Mouse (Mus musculus) stomach, embryonic 14.5 days (tissue): ENCODE results near the gene Cdiptos. TPM values are rescaled to one million over a fixed set of nuclear protein-coding genes. Genes with fewer than 3 reads are reported as not detected.
A peak's percentile ranks its signal among the peaks of the same experiment; 100 is the strongest.

ENCODE experiments used
- ATAC-seq: fragments of 200-750 bp; cut with Nextera tagmentation; 2 replicates; pipeline ENCODE4 v1.8.0; 2017; ENCODE audit warnings: low read depth, moderate TSS enrichment; ENCODE audit not compliant: insufficient number of reproducible peaks, insufficient read depth, low FRiP score
- H3K27ac ChIP-seq: fragments of 300-500 bp; sonication (generic); 2 replicates; pipeline ENCODE4 v1.5.1; 2014; ENCODE audit warnings: mild to moderate bottlenecking, low read length, moderate library complexity, mixed read lengths
- H3K27me3 ChIP-seq: fragments of 300-500 bp; sonication (generic); 2 replicates; pipeline ENCODE4 v1.6.1; 2014; ENCODE audit warnings: low read length, control low read depth, mixed read lengths; ENCODE audit not compliant: control insufficient read depth, insufficient read depth
- H3K36me3 ChIP-seq: fragments of 300-500 bp; sonication (generic); 2 replicates; pipeline ENCODE4 v1.6.1; 2014; ENCODE audit warnings: mild to moderate bottlenecking, control low read depth, low read length, moderate library complexity, mixed read lengths; ENCODE audit not compliant: control insufficient read depth, insufficient read depth
- H3K4me1 ChIP-seq: fragments of 300-500 bp; sonication (generic); 2 replicates; pipeline ENCODE4 v1.6.1; 2014; ENCODE audit warnings: low read length, control low read depth, mixed read lengths; ENCODE audit not compliant: control insufficient read depth, insufficient read depth
- H3K4me2 ChIP-seq: fragments of 300-500 bp; sonication (generic); replicated peaks from 2 replicates; pipeline ENCODE4 v1.6.1; 2014; ENCODE audit warnings: low read depth, low read length, control low read depth
- H3K4me3 ChIP-seq: fragments of 300-500 bp; sonication (generic); 2 replicates; pipeline ENCODE4 v1.5.1; 2014; ENCODE audit warnings: low read depth, low read length, control low read depth
- H3K9ac ChIP-seq: fragments of 300-500 bp; sonication (generic); replicated peaks from 2 replicates; pipeline ENCODE4 v1.6.1; 2014; ENCODE audit warnings: low read depth, mild to moderate bottlenecking, control low read depth, low read length, moderate library complexity, mixed read lengths
- H3K9me3 ChIP-seq: fragments of 300-500 bp; sonication (generic); 2 replicates; pipeline ENCODE4 v1.6.1; 2016; ENCODE audit warnings: low read depth, low read length, control low read depth; ENCODE audit not compliant: control insufficient read depth
- WGBS: fragments of 180-500 bp; shearing (Covaris S2); extraction: QIAGEN DNeasy Blood & Tissue Kit; methylation state at CpG from one replicate; pipeline ENCODE4 v1.1.7; 2014; 5-methylcytosine and 5-hydroxymethylcytosine counted together
- polyA plus RNA-seq: library from polyadenylated mRNA; unstranded; fragments of >200 nt; fragmentation: Nextera tagmentation; extraction: Ambion mirVana; gene quantifications from 2 replicates; pipeline ENCODE4 v1.2.1, GENCODE M21; 2014

Cdiptos gene
- polyA plus RNA-seq, 1 experiment from 2014 or later: 1.6 TPM

DNA sequence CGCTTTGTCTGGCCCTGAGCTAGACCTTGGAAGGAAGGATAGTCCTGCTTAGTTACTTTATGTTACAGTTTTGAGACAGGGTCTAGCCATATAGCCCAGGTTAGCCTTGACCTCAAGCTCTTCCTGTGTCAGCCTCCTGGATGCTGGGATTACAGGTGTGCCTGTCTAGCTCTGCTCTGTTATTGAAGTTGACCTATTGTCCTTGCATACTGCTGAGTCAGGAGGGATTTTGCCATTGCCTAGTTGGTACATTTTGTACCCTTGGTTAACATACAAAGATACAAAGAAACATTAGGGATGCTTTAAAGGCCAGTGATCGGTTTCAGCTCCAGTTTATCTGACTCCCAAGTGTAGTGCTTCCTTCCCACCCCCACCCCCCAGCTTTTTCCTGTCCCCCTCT is 43.2 kb downstream of the Cdiptos start:
- 78% methylated on average over 2 of the region's 2 CpGs for WGBS
- no peak overlapping the region for H3K4me2 ChIP-seq
- H3K36me3 ChIP-seq: peaks cover 24% of the 10 kb centered on the region; the same call in 1 of the 2 replicates
- H3K27ac ChIP-seq: no peak overlapping the region
- H3K4me1 ChIP-seq: peaks cover 3% of the 10 kb centered on the region; the same call in 1 of the 2 replicates
- H3K27me3 ChIP-seq: no peaks in the 10 kb centered on the region
- no peak overlapping the region for H3K4me3 ChIP-seq
- no peaks in the 10 kb centered on the region for H3K9me3 ChIP-seq
- ATAC-seq: no peak
- H3K9ac ChIP-seq: no peak overlapping the region

DNA sequence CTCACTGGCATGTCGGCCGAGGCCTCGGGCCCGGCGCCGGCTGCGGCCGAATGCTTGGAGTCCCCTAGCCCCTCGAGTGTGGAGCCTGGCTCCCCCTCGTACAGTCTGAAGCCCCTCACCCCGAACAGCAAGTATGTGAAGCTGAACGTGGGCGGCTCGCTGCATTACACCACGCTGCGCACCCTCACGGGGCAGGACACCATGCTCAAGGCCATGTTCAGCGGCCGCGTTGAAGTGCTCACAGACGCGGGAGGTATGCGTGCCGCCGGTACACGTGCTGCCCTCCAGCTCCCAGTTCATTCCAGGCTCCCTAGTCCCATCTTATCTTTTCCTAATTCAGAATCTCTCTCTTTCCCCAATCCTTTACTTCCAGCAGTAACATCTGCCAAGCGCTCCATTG is 46.9 kb downstream of the Cdiptos start:
- under 1% methylated on average over 27 of the region's 27 CpGs for WGBS
- H3K27ac ChIP-seq: peak overlapping the region; percentile 73
- H3K9me3 ChIP-seq: no peaks in the 10 kb centered on the region
- ATAC-seq: peak; percentile 65
- peaks cover 12% of the 10 kb centered on the region; the same call in 1 of the 2 replicates for H3K36me3 ChIP-seq
- peak overlapping the region; percentile 84 for H3K4me3 ChIP-seq
- no peaks in the 10 kb centered on the region for H3K27me3 ChIP-seq
- H3K9ac ChIP-seq: peak overlapping the region; percentile 85
- H3K4me2 ChIP-seq: peak overlapping the region; percentile 98
- H3K4me1 ChIP-seq: peaks cover 3% of the 10 kb centered on the region; the same call in 1 of the 2 replicates

- Histone ChIP-seq H3K4me3 (peak within 1 kb of the TSS; percentile 84), H3K27me3 (no peaks in the 10 kb centered on the region), H3K27ac (peak within 1 kb of the TSS; percentile 73), H3K4me1 (peaks cover 3% of the 10 kb centered on the region; the same call in 1 of the 2 replicates), H3K36me3 (peaks cover 12% of the 10 kb centered on the region; the same call in 1 of the 2 replicates), H3K9me3 (no peaks in the 10 kb centered on the region), H3K9ac (peak within 1 kb of the TSS; percentile 85), H3K4me2 (peak within 1 kb of the TSS; percentile 98)
- WGBS: 4% methylated on average over 56 of the region's 56 CpGs
- peak; percentile 96 for ATAC-seq
These were observed 47.4 kb downstream of the Cdiptos start, which contains the start of gene Kctd13 for GRCm38 (mm10) chr7:126928384-126929037. Gene Kctd13, plus strand, starts transcription at chr7:126928879.

DNA sequence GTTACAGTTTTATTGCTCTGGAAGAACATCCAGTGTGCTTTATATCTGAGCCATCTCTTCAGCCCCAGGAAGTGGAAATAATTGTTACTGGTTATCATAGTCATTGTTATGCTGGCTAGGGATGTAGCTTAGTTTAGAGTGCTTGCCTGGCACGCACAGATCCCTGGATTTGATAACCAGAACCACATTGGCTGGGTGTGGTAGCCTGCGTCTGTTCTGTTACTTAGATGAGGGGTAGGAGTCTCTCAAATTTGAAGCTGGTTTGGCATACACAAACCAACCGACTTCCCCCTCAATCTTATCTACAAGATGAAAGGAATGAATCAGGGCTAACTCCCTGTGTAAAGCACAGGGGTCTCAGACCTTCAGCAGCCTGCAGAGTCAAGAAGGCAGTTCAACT is 49.6 kb downstream of the Cdiptos start:
- Histone ChIP-seq H3K4me2 (no peak overlapping the region), H3K4me3 (no peak overlapping the region), H3K9me3 (no peaks in the 10 kb centered on the region), H3K36me3 (0 out of 2 replicates have a peak, but pooled peaks cover 6% of the 10 kb centered on the region), H3K4me1 (peaks cover 3% of the 10 kb centered on the region; the same call in 1 of the 2 replicates), H3K27me3 (no peaks in the 10 kb centered on the region), H3K9ac (no peak overlapping the region), H3K27ac (no peak overlapping the region)
- no peak for ATAC-seq
- 31% methylated on average over 3 of the region's 3 CpGs for WGBS

DNA sequence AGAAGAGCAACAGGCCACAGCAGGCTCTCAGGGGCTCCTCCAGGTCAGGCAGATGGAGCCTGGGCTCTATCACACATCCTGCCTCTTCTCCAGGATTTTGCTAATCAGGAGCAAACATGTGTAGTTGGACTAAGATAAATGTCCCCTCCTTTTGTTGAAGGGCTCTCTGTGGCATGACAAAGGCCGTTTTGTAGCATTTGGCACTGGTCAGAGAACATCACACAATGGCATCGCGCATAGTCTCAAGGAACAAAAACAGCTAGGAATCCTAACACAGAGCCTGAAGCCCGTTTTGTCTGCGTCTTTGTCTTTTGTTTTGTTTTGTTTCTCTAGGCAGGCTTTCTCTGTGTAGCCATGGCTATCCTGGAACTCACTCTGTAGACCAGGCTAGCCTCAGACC is 51.9 kb downstream of the Cdiptos start:
- no peaks in the 10 kb centered on the region for H3K27me3 ChIP-seq
- no peak overlapping the region for H3K9ac ChIP-seq
- no peak overlapping the region; the same call in 1 of the 2 replicates for H3K27ac ChIP-seq
- no peaks in the 10 kb centered on the region for H3K9me3 ChIP-seq
- H3K4me1 ChIP-seq: no peaks in the 10 kb centered on the region
- H3K36me3 ChIP-seq: no peaks in the 10 kb centered on the region
- no peak overlapping the region for H3K4me2 ChIP-seq
- H3K4me3 ChIP-seq: no peak overlapping the region
- WGBS: 72% methylated on average over 5 of the region's 5 CpGs
- ATAC-seq: no peak

DNA sequence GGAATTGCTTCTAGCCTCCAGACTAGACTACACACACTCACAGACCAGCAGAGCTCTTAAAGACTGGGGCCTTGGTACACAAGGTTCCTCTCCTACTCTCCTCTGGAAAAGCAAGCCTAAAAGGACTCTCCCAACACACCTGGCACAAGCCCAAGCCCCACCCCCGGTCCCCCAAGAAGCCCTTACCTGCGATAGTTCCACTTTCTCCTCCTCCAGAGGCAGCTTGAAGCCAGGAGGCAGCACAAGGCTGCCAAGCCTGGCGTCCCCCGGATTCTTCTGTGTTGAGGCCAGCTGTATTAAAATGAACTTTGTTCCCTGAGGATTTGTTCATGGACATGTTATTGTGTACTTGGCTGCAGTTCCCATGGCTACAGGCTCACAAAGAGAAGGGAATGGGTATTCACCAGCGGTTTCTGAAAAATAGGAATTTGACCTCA is 53.3 kb downstream of the Cdiptos start, which contains the start of gene Tmem219:
Gene Tmem219 (minus strand): TSS at position 294 of the 437 bp plus-strand sequence.
- Histone ChIP-seq H3K27ac (peak within 1 kb of the TSS; percentile 46), H3K36me3 (no peaks in the 10 kb centered on the region), H3K4me2 (no peak within 1 kb of the TSS), H3K4me1 (no peaks in the 10 kb centered on the region), H3K4me3 (no peak within 1 kb of the TSS), H3K9me3 (no peaks in the 10 kb centered on the region), H3K9ac (no peak within 1 kb of the TSS), H3K27me3 (no peaks in the 10 kb centered on the region)
- ATAC-seq: peak; percentile 75
- WGBS: 26% methylated on average over 5 of the region's 5 CpGs

Other genes with a start within 250 kb of the Cdiptos start
- gene Mapk3, start 216.5 kb downstream of the Cdiptos start, polyA plus RNA-seq: 98.4 and 105 TPM in 2 replicates
- 1.6 and 2.8 TPM in 2 replicates for gene Gdpd3, start 209.8 kb downstream of the Cdiptos start, polyA plus RNA-seq
- 103 and 116 TPM in 2 replicates for gene Ypel3, start 199.1 kb downstream of the Cdiptos start, polyA plus RNA-seq
- gene Tbx6, start 194.6 kb downstream of the Cdiptos start, polyA plus RNA-seq: 0.56 and 0.95 TPM in 2 replicates
- 239 and 258 TPM in 2 replicates for gene Ppp4c, start 183.6 kb downstream of the Cdiptos start, polyA plus RNA-seq
- 1.1 and 1.8 TPM in 2 replicates for gene Fam57b, start 178.4 kb downstream of the Cdiptos start, polyA plus RNA-seq
- not detected in 2 replicates for gene 4930451I11Rik, start 144.5 kb downstream of the Cdiptos start, polyA plus RNA-seq
- 0.75 and 2.0 TPM in 2 replicates for gene Doc2a, start 128.7 kb downstream of the Cdiptos start, polyA plus RNA-seq
- 20.2 and 21.2 TPM in 2 replicates for gene Hirip3, start 114.1 kb downstream of the Cdiptos start, polyA plus RNA-seq
- gene Ino80e, start 113.7 kb downstream of the Cdiptos start, polyA plus RNA-seq: 78.2 and 80.3 TPM in 2 replicates
- 28.0 and 30.2 TPM in 2 replicates for gene Taok2, start 91.4 kb downstream of the Cdiptos start, polyA plus RNA-seq
- gene Tmem219, start 53.2 kb downstream of the Cdiptos start, polyA plus RNA-seq: 29.5 and 33.4 TPM in 2 replicates
- 14.7 and 16.1 TPM in 2 replicates for gene Kctd13, start 47.2 kb downstream of the Cdiptos start, polyA plus RNA-seq
- 0.35 and 0.36 TPM in 2 replicates for gene Asphd1, start 26.5 kb downstream of the Cdiptos start, polyA plus RNA-seq
- gene Sez6l2, start 25.5 kb downstream of the Cdiptos start, polyA plus RNA-seq: 2.9 and 3.6 TPM in 2 replicates
- gene Cdipt, start 184 bp downstream of the Cdiptos start, polyA plus RNA-seq: 96.8 and 106 TPM in 2 replicates
- gene Mvp, start 38.5 kb upstream of the Cdiptos start, polyA plus RNA-seq: 11.4 and 12.4 TPM in 2 replicates
- not detected in 2 replicates for gene Pagr1b, start 40.4 kb upstream of the Cdiptos start, polyA plus RNA-seq
- gene Pagr1a, start 41.3 kb upstream of the Cdiptos start, polyA plus RNA-seq: 13.9 and 55.8 TPM in 2 replicates
- gene Gm42742, start 45.0 kb upstream of the Cdiptos start, polyA plus RNA-seq: 32.8 and 68.9 TPM in 2 replicates
- gene Prrt2, start 45.1 kb upstream of the Cdiptos start, polyA plus RNA-seq: 15.5 and 16.0 TPM in 2 replicates
- gene Maz, start 50.9 kb upstream of the Cdiptos start, polyA plus RNA-seq: 50.3 and 54.5 TPM in 2 replicates
- 116 and 117 TPM in 2 replicates for gene Kif22, start 66.4 kb upstream of the Cdiptos start, polyA plus RNA-seq
- gene Zg16, start 111.2 kb upstream of the Cdiptos start, polyA plus RNA-seq: not detected in 2 replicates
- gene AI467606, start 115.3 kb upstream of the Cdiptos start, polyA plus RNA-seq: 5.3 and 7.2 TPM in 2 replicates
- 1.4 and 2.2 TPM in 2 replicates for gene Qprt, start 146.1 kb upstream of the Cdiptos start, polyA plus RNA-seq
- 0.31 and 0.33 TPM in 2 replicates for gene Spn, start 161.7 kb upstream of the Cdiptos start, polyA plus RNA-seq
- gene Cd2bp2, start 220.0 kb upstream of the Cdiptos start, polyA plus RNA-seq: 44.6 and 49.5 TPM in 2 replicates
- 15.1 and 18.7 TPM in 2 replicates for gene Tbc1d10b, start 232.4 kb upstream of the Cdiptos start, polyA plus RNA-seq
- gene Mylpf, start 232.8 kb upstream of the Cdiptos start, polyA plus RNA-seq: 9.7 TPM in 2 replicates